Mouse (Mus musculus) layer of hippocampus, postnatal 25 days (tissue): ENCODE results near the gene Plppr3. TPM values are rescaled to one million over a fixed set of nuclear protein-coding genes. Genes with fewer than 3 reads are reported as not detected.

Experiments
- DNase-seq, 2 experiments: peaks; one replicate each; pipeline ENCODE4 v3.0.0; 2022; ENCODE audit warnings: mixed read lengths in 2 of 2, low spot score in 1 of 2; ENCODE audit errors: extremely low spot score in 1 of 2
- total RNA-seq, 2 experiments: library from RNA; stranded (reverse); gene quantifications; 2 replicates each; pipeline ENCODE4 v1.2.3; 2021

Gene Plppr3
- 10 to 100 TPM; 32.4 to 34.4 TPM for total RNA-seq

GRCm38 (mm10) chr10:79874290-79874862, at the start of gene Plppr3, which contains the start of gene Prtn3:
Plppr3 (minus strand) TSS chr10:79874634.
Prtn3 (plus strand) TSS chr10:79874476.
- no peak for DNase-seq

DNA sequence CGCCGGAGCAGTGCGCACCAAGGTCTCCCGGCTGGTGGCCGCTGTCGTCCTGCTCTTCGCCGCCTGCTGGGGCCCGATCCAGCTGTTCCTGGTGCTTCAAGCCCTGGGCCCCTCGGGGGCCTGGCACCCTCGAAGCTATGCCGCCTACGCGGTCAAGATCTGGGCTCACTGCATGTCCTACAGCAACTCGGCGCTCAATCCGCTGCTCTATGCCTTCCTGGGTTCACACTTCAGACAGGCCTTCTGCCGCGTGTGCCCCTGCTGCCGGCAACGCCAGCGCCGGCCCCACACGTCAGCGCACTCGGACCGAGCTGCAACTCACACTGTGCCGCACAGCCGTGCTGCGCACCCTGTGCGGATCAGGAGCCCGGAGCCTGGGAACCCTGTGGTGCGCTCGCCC, 47.1 kb upstream of the Plppr3 start:
- no peak for DNase-seq

DNA sequence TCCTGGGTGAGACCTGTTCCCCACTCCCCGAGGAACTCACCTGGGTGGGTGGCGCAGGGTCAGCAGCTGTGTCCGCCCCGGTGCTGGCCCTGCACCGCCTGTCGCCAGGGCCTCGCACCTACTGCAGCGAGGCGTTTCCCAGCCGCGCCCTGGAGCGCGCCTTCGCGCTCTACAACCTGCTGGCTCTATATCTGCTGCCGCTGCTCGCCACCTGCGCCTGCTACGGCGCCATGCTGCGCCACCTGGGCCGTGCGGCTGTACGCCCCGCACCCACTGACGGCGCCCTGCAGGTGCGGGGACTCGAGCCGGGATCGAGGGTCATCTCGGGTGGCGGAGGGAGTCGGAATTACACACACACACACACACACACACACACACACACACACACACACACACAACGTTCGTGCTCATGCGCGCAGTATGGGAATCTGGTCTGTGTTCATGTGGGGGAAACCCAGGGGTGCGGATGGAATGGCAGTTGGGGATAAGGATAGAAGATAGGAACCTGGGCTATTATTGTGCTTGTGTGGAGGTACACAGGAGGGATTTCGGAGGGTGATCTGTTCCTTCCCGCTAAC, 46.6 kb upstream of the Plppr3 start, which contains the start of gene R3hdm4:
R3hdm4 (minus strand) TSS at position 251 of the 578 bp plus-strand sequence.
- DNase-seq = no peak

GRCm38 (mm10) chr10:79920056-79920890, 45.8 kb upstream of the Plppr3 start:
- no peak for DNase-seq

GRCm38 (mm10) chr10:79919251-79919849, 44.9 kb upstream of the Plppr3 start:
- DNase-seq = no peak

- DNase-seq = no peak
Measured at GRCm38 (mm10) chr10:79918231-79919078, 44.0 kb upstream of the Plppr3 start.

GRCm38 (mm10) chr10:79917532-79918100, 43.2 kb upstream of the Plppr3 start:
- no peak for DNase-seq

GRCm38 (mm10) chr10:79916808-79917531, 42.5 kb upstream of the Plppr3 start, which contains the start of gene Kiss1r:
Kiss1r (plus strand) TSS chr10:79916971.
- DNase-seq = peak; percentile 76 to 86

DNA sequence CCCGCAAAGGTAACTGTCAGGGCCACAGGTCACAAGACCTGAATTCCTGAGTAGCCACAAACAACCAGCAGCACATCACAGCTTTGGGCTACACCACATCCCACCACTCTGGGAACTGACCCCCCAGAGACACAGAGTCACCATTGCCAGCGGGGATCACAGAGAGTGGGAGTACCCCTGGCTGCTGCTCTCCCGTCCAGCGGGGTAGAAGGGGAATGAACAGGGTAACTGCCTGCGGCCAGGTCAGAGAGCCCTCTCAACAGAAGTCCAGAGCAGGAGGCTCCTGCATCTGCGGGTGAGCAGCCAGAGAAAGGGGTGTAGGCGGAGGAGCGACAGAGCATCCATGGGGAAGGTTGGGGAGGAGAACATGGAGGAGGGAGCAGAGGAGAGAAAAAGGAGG, 41.6 kb upstream of the Plppr3 start:
- DNase-seq = peak in 1 of 2 experiments; percentile 35

GRCm38 (mm10) chr10:79914948-79915596, 40.6 kb upstream of the Plppr3 start:
- no peak for DNase-seq

GRCm38 (mm10) chr10:79914131-79914947, 39.9 kb upstream of the Plppr3 start:
- no peak for DNase-seq

- DNase-seq = no peak
Measured at GRCm38 (mm10) chr10:79912412-79912811, 38.0 kb upstream of the Plppr3 start.

- no peak for DNase-seq
Measured at GRCm38 (mm10) chr10:79910556-79910955, 36.1 kb upstream of the Plppr3 start, which contains the start of gene Gm26602. Gm26602 (plus strand) TSS chr10:79910856.

DNA sequence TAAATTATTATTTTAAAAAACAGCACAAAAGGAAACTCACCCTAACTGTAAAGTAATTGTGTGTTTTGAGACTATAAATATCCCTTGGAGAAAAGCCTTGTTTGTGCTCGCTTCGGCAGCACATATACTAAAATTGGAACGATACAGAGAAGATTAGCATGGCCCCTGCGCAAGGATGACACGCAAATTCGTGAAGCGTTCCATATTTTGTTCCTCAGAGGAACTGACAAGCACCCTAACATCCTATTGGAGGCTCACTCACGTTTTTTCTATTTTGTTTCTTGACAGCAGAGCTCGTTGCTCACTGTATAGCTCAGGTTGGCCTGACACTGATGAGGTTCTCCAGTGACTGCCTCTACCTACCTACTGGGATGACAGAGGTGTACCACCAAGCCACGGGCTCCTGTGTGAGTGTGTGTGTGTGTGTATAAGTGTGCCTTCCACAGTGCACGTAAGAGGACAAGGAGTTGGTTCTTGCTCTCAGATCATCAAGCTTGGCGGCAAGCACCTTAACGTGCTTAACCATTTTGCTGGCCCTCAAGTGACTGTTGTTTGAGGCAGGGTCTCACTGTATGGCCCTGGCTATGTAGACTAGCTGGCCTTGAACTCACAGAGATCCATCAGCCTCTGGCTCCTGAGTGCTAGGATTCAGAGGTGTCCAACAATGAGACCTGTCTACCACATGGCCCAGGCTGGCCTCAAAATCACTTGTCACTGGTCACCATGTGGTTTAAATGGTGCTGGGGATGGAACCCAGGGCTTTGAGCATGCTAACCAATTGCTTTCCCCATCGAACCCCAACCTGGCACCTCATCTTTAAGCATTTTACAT, 34.9 kb upstream of the Plppr3 start:
- no peak for DNase-seq

DNA sequence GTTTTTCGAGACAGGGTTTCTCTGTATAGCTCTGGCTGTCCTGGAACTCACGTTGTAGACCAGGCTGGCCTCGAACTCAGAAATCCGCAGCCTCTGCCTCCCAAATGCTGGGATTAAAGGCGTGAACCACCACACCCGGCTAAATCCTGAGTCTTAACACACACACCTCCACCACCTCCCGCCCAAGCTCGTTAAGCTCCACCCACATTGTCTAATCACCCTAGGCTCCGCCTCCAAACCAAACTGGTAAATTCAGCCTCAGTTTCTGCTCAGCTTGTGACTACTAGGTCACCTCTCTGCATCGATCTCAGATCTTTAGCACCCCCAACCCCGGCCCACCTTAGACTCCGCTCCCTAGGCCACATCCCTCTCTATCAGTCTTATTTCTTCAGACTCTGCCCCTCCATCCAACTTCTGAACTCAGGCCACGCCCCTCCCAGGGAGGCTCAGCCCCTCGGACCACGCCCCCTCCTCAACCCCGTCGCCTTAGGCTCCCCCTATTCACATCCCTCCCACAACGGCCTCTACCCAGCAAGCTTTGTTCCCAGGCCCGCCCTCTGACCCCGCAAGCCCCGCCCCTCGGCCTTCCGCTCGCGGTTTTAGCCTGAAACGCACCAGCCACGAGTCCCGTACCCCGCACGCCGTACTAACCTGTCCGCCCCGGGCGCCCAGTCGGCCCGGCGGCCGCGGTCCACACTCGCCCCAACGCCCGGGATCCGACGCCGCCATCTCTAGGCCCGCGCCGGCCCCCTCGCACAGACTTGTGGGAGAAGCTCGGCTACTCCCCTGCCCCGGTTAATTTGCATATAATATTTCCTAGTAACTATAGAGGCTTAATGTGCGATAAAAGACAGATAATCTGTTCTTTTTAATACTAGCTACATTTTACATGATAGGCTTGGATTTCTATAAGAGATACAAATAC, 34.0 kb upstream of the Plppr3 start, which contains the start of gene Med16:
Med16 (minus strand) TSS at position 757 of the 925 bp plus-strand sequence.
- peak; percentile 83 to 97 for DNase-seq

DNA sequence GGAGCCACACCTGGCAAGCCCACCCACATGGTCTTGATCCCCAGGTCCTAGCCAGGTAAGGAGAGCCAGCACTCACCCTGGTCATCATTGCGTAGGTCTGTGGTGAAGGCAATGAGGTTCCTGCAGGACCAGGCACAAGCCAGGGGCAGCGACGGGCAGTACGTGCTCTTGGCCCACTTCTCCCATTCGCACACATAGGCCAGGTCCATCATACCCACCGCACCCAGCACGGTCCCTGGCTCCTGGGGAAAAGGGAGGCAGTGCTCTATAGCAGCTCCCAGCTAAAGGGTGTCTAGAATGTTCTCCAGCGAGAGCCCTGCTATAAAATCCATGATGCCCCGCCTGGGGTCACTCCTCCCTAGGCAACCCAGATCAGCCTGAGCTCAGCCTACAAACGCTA, 33.0 kb upstream of the Plppr3 start:
- no peak for DNase-seq
